Mouse (Mus musculus): ENCODE measurements around the gene Mex3a. TPM values are rescaled to one million over a fixed set of nuclear protein-coding genes. Genes with fewer than 3 reads are reported as not detected.

Gene Mex3a
- polyA plus RNA-seq, 1 experiment from 2014 or later, result 37.7 TPM

DNA sequence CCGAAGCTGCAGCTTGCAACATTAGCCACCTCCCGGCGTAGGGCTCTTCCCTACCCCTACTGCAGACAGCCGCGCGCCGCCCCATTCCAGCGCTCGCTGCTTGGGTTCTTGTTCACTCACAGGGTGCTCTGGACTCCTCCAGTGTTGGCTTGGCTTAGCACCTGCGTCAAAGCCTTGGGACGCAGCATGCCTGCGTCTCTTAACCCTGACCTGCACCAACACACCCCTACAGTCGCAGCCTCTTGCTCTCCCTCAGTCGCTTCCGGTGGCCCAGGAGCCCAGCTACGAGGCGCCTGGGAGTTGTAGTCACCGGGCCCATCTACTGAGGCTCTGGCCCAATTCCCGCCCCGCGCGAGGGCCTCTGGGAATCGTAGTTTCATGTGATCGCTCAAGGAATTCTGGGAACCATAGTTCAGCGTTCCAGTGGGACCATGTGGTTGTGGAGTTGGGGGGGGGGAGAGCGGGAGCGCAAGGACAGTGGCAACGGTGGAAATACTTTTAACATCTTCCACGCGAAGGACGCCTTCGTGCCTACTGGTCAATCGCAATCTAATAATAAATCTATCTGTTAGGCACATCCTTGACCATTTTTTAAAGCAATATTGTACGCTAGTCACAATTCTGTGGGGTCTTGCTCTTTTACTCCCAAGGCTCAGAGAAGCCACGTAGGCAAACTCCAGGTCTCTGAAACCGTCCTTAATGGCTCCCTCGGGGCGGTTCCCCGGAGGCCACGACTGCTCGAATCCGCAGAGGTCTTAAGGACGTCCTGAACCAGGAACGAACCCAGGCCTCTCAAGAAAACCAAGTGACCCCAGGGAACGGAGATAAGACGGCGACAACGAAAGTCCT, 20.7 kb downstream of the Mex3a start, which contains the start of gene Lamtor2:
Lamtor2 (minus strand) TSS at position 399 of the 849 bp plus-strand sequence.
- peaks cover 27% of the 10 kb centered on the region for H3K4me1 ChIP-seq
- H3K4me2 ChIP-seq (replicated peaks), result peak within 1 kb of the TSS; percentile 65
- under 1% methylated on average over 48 of the region's 48 CpGs for WGBS
- H3K36me3 ChIP-seq, result peaks cover 23% of the 10 kb centered on the region
- H3K27me3 ChIP-seq, result no peaks in the 10 kb centered on the region
- peak within 1 kb of the TSS; percentile 93 for H3K9ac ChIP-seq
- H3K9me3 ChIP-seq, result no peaks in the 10 kb centered on the region
- peak within 1 kb of the TSS; percentile 87 for H3K4me3 ChIP-seq
- peak; percentile 93 for ATAC-seq (ENCODE audit: insufficient number of reproducible peaks, insufficient read depth, low FRiP score, low TSS enrichment)
- peak within 1 kb of the TSS; percentile 97 for H3K27ac ChIP-seq

DNA sequence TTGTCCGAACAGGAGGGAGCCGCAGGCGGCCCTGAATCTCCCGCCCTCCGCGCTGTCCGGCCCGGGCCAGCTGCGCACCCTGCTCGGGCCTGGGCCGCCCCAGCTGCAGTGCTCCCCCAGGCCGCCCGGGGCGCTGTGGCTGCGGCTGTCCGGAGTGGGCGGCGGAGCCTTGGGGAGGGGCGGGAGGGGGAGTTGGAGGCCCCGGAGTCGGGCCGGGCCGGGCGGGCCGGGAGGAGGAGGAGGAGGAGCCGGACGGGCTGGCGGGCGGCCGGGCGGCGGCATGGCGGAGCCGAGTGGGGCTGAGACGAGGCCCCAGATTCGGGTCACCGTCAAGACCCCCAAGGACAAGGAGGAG, 21.3 kb downstream of the Mex3a start, which contains the start of gene Ubqln4:
Ubqln4 (plus strand) TSS at position 234 of the 355 bp plus-strand sequence.
- H3K9ac ChIP-seq, result peak within 1 kb of the TSS; percentile 93
- ATAC-seq (ENCODE audit: insufficient number of reproducible peaks, insufficient read depth, low FRiP score, low TSS enrichment), result peak; percentile 89
- peaks cover 29% of the 10 kb centered on the region for H3K36me3 ChIP-seq
- H3K27ac ChIP-seq, result peak within 1 kb of the TSS; percentile 97
- H3K27me3 ChIP-seq, result no peaks in the 10 kb centered on the region
- H3K4me2 ChIP-seq (replicated peaks), result peak within 1 kb of the TSS; percentile 65
- no peaks in the 10 kb centered on the region for H3K9me3 ChIP-seq
- H3K4me1 ChIP-seq, result peaks cover 27% of the 10 kb centered on the region
- under 1% methylated on average over 22 of the region's 37 CpGs for WGBS
- H3K4me3 ChIP-seq, result peak within 1 kb of the TSS; percentile 87

DNA sequence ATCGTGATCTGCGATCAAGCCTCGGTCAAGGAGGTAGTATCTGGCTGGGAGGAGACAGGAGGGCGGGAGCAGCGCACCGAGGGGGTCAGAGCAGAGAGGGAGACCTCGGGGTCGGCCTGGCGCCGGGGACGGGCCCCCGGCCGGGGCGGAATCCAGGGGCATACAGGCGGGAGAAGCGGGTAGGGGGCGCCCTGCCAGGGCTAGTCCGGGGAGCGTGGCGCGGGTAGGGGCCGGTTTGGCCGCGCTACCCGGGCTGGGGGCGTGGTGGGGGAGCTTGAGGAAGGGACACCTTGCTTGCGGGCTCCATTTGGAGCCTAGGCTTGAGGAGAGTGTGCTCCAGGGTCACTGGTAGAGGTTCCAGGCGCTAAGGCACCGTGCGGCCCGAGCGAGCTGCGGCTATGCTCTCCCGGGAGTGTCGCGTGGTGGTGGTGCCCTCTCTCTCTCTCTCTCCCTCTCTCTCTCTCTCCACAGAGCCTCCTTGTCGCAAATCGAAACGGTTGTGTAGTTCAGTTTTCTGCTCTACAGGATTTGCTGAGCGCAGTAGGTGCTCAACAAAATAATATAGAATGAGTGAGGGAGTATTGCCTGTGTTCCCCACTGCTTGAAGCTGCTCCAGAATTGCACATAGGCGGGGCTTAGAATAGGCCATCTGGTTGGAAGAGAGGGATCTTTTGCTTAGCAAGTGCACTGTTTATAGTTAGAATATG, 21.8 kb downstream of the Mex3a start:
- Histone ChIP-seq H3K4me3 (peak overlapping the region; percentile 87), H3K9ac (peak overlapping the region; percentile 93), H3K4me2 (replicated peaks) (peak overlapping the region; percentile 65), H3K27ac (peak overlapping the region; percentile 97), H3K27me3 (no peaks in the 10 kb centered on the region), H3K36me3 (peaks cover 35% of the 10 kb centered on the region), H3K4me1 (peaks cover 27% of the 10 kb centered on the region), H3K9me3 (no peaks in the 10 kb centered on the region)
- WGBS, result under 1% methylated on average over 41 of the region's 41 CpGs
- peak; percentile 10 for ATAC-seq (ENCODE audit: insufficient number of reproducible peaks, insufficient read depth, low FRiP score, low TSS enrichment)

GRCm38 (mm10) chr3:88555069-88555605, 22.9 kb downstream of the Mex3a start:
- WGBS, result 81% methylated on average over 5 of the region's 5 CpGs

GRCm38 (mm10) chr3:88555731-88556130, 23.5 kb downstream of the Mex3a start:
- Histone ChIP-seq H3K27me3 (no peaks in the 10 kb centered on the region), H3K9me3 (no peaks in the 10 kb centered on the region), H3K4me2 (replicated peaks) (no peak overlapping the region), H3K4me1 (peaks cover 24% of the 10 kb centered on the region), H3K36me3 (peaks cover 52% of the 10 kb centered on the region), H3K4me3 (no peak overlapping the region), H3K9ac (no peak overlapping the region), H3K27ac (no peak overlapping the region)
- ATAC-seq (ENCODE audit: insufficient number of reproducible peaks, insufficient read depth, low FRiP score, low TSS enrichment), result no peak
- WGBS, result 95% methylated on average over 6 of the region's 6 CpGs

More at GRCm38 (mm10) chr3:88555069-88555605, 22.9 kb downstream of the Mex3a start:
- Histone ChIP-seq H3K27me3 (no peaks in the 10 kb centered on the region), H3K36me3 (peaks cover 46% of the 10 kb centered on the region), H3K27ac (no peak overlapping the region), H3K4me1 (peaks cover 24% of the 10 kb centered on the region), H3K4me3 (no peak overlapping the region), H3K9me3 (no peaks in the 10 kb centered on the region), H3K9ac (no peak overlapping the region), H3K4me2 (replicated peaks) (peak overlapping the region; percentile 65)
- ATAC-seq (ENCODE audit: insufficient number of reproducible peaks, insufficient read depth, low FRiP score, low TSS enrichment), result no peak

- no peaks in the 10 kb centered on the region for H3K9me3 ChIP-seq
- no peak overlapping the region for H3K27ac ChIP-seq
- H3K36me3 ChIP-seq, result peaks cover 61% of the 10 kb centered on the region
- no peak overlapping the region for H3K9ac ChIP-seq
- 92% methylated on average over 8 of the region's 8 CpGs for WGBS
- no peak for ATAC-seq (ENCODE audit: insufficient number of reproducible peaks, insufficient read depth, low FRiP score, low TSS enrichment)
- H3K4me3 ChIP-seq, result no peak overlapping the region
- H3K27me3 ChIP-seq, result no peaks in the 10 kb centered on the region
- H3K4me2 ChIP-seq (replicated peaks), result no peak overlapping the region
- H3K4me1 ChIP-seq, result peaks cover 22% of the 10 kb centered on the region
Measured at GRCm38 (mm10) chr3:88556616-88557015, 24.4 kb downstream of the Mex3a start.

DNA sequence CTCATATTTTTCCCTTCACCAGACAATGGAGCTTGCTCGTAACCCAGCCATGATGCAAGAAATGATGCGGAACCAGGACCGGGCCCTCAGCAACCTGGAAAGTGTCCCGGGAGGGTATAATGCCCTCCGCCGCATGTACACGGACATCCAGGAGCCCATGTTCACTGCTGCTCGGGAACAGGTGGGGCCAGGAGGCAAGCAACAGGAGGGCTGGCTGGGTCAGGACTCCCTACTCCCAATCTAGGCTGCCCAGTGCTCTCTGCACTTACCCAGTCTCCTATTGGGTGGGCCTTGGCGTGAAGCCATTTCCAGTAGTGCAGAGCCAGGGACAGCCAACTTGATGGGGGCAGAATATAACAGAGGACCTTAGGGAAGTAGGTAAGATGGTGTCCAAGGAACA, 27.4 kb downstream of the Mex3a start:
- no peak for ATAC-seq (ENCODE audit: insufficient number of reproducible peaks, insufficient read depth, low FRiP score, low TSS enrichment)
- WGBS, result 95% methylated on average over 9 of the region's 9 CpGs
- H3K4me2 ChIP-seq (replicated peaks), result no peak overlapping the region
- no peak overlapping the region for H3K9ac ChIP-seq
- peaks cover 12% of the 10 kb centered on the region for H3K4me1 ChIP-seq
- no peaks in the 10 kb centered on the region for H3K9me3 ChIP-seq
- no peaks in the 10 kb centered on the region for H3K27me3 ChIP-seq
- no peak overlapping the region for H3K4me3 ChIP-seq
- no peak overlapping the region for H3K27ac ChIP-seq
- H3K36me3 ChIP-seq, result peaks cover 90% of the 10 kb centered on the region

DNA sequence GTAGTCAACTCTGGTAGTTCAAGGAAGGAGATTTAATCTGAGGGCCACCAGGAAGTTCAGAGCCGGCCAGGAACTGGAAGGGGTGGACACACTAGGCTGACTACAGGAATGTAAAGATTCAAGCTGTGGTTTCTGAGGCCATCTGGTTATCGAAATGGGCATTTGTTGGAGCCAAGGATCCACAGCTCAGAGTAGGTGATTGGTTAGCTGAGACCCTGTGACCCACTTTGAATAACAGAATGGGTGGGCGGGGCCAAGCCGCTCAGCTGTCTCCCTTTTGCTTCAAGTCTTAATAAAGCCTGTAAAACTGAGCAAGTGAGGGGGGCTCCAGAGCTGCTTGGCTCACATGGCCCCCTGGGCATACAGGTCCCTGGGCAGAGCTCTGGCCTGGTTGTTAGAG, 29.8 kb downstream of the Mex3a start:
- H3K9ac ChIP-seq, result no peak overlapping the region
- no peaks in the 10 kb centered on the region for H3K4me1 ChIP-seq
- H3K36me3 ChIP-seq, result peaks cover 100% of the 10 kb centered on the region
- 75% methylated on average over 4 of the region's 4 CpGs for WGBS
- ATAC-seq (ENCODE audit: insufficient number of reproducible peaks, insufficient read depth, low FRiP score, low TSS enrichment), result 0 out of 2 replicates have a peak, but pooled peaks have one; percentile 8
- no peaks in the 10 kb centered on the region for H3K27me3 ChIP-seq
- H3K9me3 ChIP-seq, result no peaks in the 10 kb centered on the region
- no peak overlapping the region for H3K4me2 ChIP-seq (replicated peaks)
- no peak overlapping the region for H3K27ac ChIP-seq
- no peak overlapping the region for H3K4me3 ChIP-seq

- Histone ChIP-seq H3K4me1 (no peaks in the 10 kb centered on the region), H3K9me3 (no peaks in the 10 kb centered on the region), H3K27me3 (no peaks in the 10 kb centered on the region), H3K27ac (no peak overlapping the region), H3K4me3 (no peak overlapping the region), H3K9ac (no peak overlapping the region), H3K4me2 (replicated peaks) (no peak overlapping the region), H3K36me3 (peaks cover 99% of the 10 kb centered on the region)
- WGBS, result 74% methylated on average over 4 of the region's 4 CpGs
- ATAC-seq (ENCODE audit: insufficient number of reproducible peaks, insufficient read depth, low FRiP score, low TSS enrichment), result no peak
Measured at GRCm38 (mm10) chr3:88563442-88563841, 31.2 kb downstream of the Mex3a start.

- no peak overlapping the region for H3K27ac ChIP-seq
- H3K9ac ChIP-seq, result no peak overlapping the region
- H3K4me3 ChIP-seq, result no peak overlapping the region
- H3K9me3 ChIP-seq, result no peaks in the 10 kb centered on the region
- no peaks in the 10 kb centered on the region for H3K27me3 ChIP-seq
- no peaks in the 10 kb centered on the region for H3K4me1 ChIP-seq
- no peak for ATAC-seq (ENCODE audit: insufficient number of reproducible peaks, insufficient read depth, low FRiP score, low TSS enrichment)
- WGBS, result 85% methylated on average over 7 of the region's 7 CpGs
- H3K36me3 ChIP-seq, result peaks cover 99% of the 10 kb centered on the region
- no peak overlapping the region for H3K4me2 ChIP-seq (replicated peaks)
Measured at GRCm38 (mm10) chr3:88563966-88564365, 31.8 kb downstream of the Mex3a start.

DNA sequence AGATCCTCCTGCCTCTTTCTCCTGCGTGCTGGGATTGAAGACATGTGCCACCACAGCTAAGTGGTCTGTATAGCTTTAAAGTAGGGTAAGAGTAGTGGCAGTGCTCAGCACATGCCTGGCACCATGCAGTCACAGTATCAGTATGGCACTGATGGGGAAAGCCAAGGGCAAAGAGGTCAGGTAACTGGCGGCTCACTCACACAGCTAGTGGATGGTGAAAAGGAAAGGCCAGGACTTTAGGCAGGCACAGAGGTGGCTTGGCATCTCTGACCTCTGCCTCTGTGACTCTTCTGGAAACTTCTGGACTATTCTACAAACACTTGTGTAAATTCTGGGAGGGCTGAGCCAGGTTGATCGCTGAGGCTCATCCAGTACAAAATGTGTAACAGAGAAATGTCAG, 33.9 kb downstream of the Mex3a start:
- Histone ChIP-seq H3K9ac (no peak overlapping the region), H3K36me3 (peaks cover 97% of the 10 kb centered on the region), H3K4me3 (no peak overlapping the region), H3K9me3 (no peaks in the 10 kb centered on the region), H3K4me1 (no peaks in the 10 kb centered on the region), H3K27me3 (no peaks in the 10 kb centered on the region), H3K4me2 (replicated peaks) (no peak overlapping the region), H3K27ac (no peak overlapping the region)
- WGBS, result 91% methylated on average over 3 of the region's 3 CpGs
- no peak for ATAC-seq (ENCODE audit: insufficient number of reproducible peaks, insufficient read depth, low FRiP score, low TSS enrichment)
